Mouse (Mus musculus) liver, embryonic 16.5 days (tissue): ENCODE data around the gene Aldh3b3. TPM values are rescaled to one million over a fixed set of nuclear protein-coding genes. Genes with fewer than 3 reads are reported as not detected.

Experiments
- ATAC-seq: fragments of 200-750 bp; cut with Nextera tagmentation; 2 replicates; pipeline ENCODE4 v1.8.0; 2017; ENCODE audit warnings: low read depth, mild to moderate bottlenecking, moderate number of reproducible peaks, moderate library complexity
- H3K27ac ChIP-seq: fragments of 300-500 bp; sonication (generic); 2 replicates; pipeline ENCODE4 v1.5.1; 2014; ENCODE audit warnings: mild to moderate bottlenecking, low read length
- H3K27me3 ChIP-seq: fragments of 300-500 bp; sonication (generic); 2 replicates; pipeline ENCODE4 v1.6.1; 2014; ENCODE audit warnings: low read depth, low read length, mixed read lengths; ENCODE audit not compliant: control insufficient read depth, insufficient read depth
- H3K36me3 ChIP-seq: fragments of 300-500 bp; sonication (generic); 2 replicates; pipeline ENCODE4 v1.6.1; 2014; ENCODE audit warnings: mild to moderate bottlenecking; ENCODE audit not compliant: control insufficient read depth, insufficient read depth
- H3K4me1 ChIP-seq: fragments of 300-500 bp; sonication (generic); 2 replicates; pipeline ENCODE4 v1.6.1; 2014; ENCODE audit warnings: low read depth, low read length, mixed read lengths; ENCODE audit not compliant: control insufficient read depth
- H3K4me2 ChIP-seq: fragments of 300-500 bp; sonication (generic); 2 replicates; pipeline ENCODE4 v1.6.1; 2014; ENCODE audit warnings: low read depth, low read length, mixed read lengths
- H3K4me3 ChIP-seq: fragments of 300-500 bp; sonication (generic); 2 replicates; pipeline ENCODE4 v1.5.1; 2014; ENCODE audit warnings: low read depth, mild to moderate bottlenecking, low read length
- H3K9ac ChIP-seq: fragments of 300-500 bp; sonication (generic); 2 replicates; pipeline ENCODE4 v1.6.1; 2014; ENCODE audit warnings: low read depth, low read length
- H3K9me3 ChIP-seq: fragments of 300-500 bp; sonication (generic); replicated peaks from 2 replicates; pipeline ENCODE4 v1.6.1; 2016; ENCODE audit warnings: low read length; ENCODE audit not compliant: control insufficient read depth
- WGBS: fragments of 180-500 bp; shearing (Covaris S2); extraction: QIAGEN DNeasy Blood & Tissue Kit; methylation state at CpG from one replicate; pipeline ENCODE4 v1.1.7; 2014; ENCODE audit not compliant: insufficient replicate concordance; 5-methylcytosine and 5-hydroxymethylcytosine counted together
- polyA plus RNA-seq: library from polyadenylated mRNA; unstranded; fragments of >200 nt; fragmentation: Nextera tagmentation; extraction: Ambion mirVana; gene quantifications from 2 replicates; pipeline ENCODE4 v1.2.1, GENCODE M21; 2015

Aldh3b3 gene
- polyA plus RNA-seq, 1 experiment from 2014 or later, result 0.12 TPM

GRCm38 (mm10) chr19:3924190-3924589 is 34.3 kb upstream of the Aldh3b3 start:
- Histone ChIP-seq H3K36me3 (no peaks in the 10 kb centered on the region), H3K4me1 (peaks cover 12% of the 10 kb centered on the region), H3K4me2 (no peak overlapping the region), H3K27ac (peak overlapping the region; percentile 29; the same call in 1 of the 2 replicates), H3K4me3 (no peak overlapping the region), H3K27me3 (no peaks in the 10 kb centered on the region), H3K9me3 (no peaks in the 10 kb centered on the region), H3K9ac (no peak overlapping the region)
- ATAC-seq, result no peak
- 64% methylated on average over 8 of the region's 8 CpGs for WGBS

- Histone ChIP-seq H3K36me3 (no peaks in the 10 kb centered on the region), H3K27me3 (no peaks in the 10 kb centered on the region), H3K4me3 (no peak overlapping the region), H3K27ac (no peak overlapping the region), H3K4me1 (peaks cover 14% of the 10 kb centered on the region), H3K9ac (no peak overlapping the region), H3K9me3 (no peaks in the 10 kb centered on the region), H3K4me2 (no peak overlapping the region)
- WGBS, result 64% methylated on average over 7 of the region's 7 CpGs
- no peak for ATAC-seq
Observed at GRCm38 (mm10) chr19:3924868-3925267, 33.6 kb upstream of the Aldh3b3 start.

DNA sequence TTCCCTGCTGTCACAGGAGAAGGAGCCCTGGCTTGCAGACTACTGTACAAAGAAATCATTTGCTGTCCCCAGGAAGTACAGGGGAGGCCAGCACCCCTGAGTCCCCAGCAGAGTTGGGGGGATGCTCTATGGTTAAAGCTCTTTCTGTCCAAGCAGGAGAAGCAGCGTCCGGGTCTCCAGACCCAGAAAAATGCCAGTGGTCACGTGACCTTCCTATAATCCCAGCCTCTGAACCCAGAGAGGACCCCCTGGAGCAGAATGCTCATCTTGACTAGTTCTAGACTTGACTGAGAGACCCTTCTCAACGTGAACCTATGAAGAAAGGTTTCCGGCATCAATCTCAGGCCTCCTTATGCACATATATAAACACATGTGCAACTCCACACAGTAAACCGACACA is 32.6 kb upstream of the Aldh3b3 start:
- Histone ChIP-seq H3K9ac (no peak overlapping the region), H3K4me3 (no peak overlapping the region), H3K4me2 (no peak overlapping the region), H3K27ac (no peak overlapping the region), H3K36me3 (no peaks in the 10 kb centered on the region), H3K4me1 (peaks cover 21% of the 10 kb centered on the region), H3K27me3 (no peaks in the 10 kb centered on the region), H3K9me3 (no peaks in the 10 kb centered on the region)
- ATAC-seq, result no peak
- WGBS, result 70% methylated on average over 6 of the region's 6 CpGs

- Histone ChIP-seq H3K27ac (no peak overlapping the region), H3K27me3 (no peaks in the 10 kb centered on the region), H3K4me3 (no peak overlapping the region), H3K4me2 (no peak overlapping the region), H3K4me1 (peaks cover 21% of the 10 kb centered on the region), H3K36me3 (no peaks in the 10 kb centered on the region), H3K9me3 (no peaks in the 10 kb centered on the region), H3K9ac (no peak overlapping the region)
- no peak for ATAC-seq
- WGBS, result 28% methylated on average over 3 of the region's 3 CpGs
Observed at GRCm38 (mm10) chr19:3926279-3926678, 32.2 kb upstream of the Aldh3b3 start.

DNA sequence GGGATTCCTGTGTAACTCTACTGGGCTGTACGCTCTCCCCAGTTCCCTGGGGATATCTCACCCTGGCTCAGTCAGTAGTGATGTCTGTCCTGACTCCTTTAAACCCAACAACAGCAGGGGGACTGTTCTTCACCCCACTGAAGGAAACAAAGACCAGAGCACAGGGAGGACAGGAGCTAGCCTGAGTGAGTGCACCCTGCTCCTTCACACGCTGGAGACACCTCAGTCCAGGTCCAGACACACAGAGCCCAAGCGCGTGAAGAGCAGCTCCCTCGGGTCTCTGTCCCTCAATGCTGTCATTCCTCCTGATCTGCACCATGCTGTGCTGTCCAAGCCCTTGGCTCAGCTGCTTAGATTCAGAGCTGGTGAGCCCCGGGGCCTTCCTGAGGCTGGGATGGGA is 31.8 kb upstream of the Aldh3b3 start:
- no peak for ATAC-seq
- Histone ChIP-seq H3K4me2 (no peak overlapping the region), H3K27me3 (no peaks in the 10 kb centered on the region), H3K9ac (no peak overlapping the region), H3K9me3 (no peaks in the 10 kb centered on the region), H3K27ac (no peak overlapping the region), H3K36me3 (no peaks in the 10 kb centered on the region), H3K4me3 (no peak overlapping the region), H3K4me1 (peaks cover 21% of the 10 kb centered on the region)
- 73% methylated on average over 6 of the region's 6 CpGs for WGBS

DNA sequence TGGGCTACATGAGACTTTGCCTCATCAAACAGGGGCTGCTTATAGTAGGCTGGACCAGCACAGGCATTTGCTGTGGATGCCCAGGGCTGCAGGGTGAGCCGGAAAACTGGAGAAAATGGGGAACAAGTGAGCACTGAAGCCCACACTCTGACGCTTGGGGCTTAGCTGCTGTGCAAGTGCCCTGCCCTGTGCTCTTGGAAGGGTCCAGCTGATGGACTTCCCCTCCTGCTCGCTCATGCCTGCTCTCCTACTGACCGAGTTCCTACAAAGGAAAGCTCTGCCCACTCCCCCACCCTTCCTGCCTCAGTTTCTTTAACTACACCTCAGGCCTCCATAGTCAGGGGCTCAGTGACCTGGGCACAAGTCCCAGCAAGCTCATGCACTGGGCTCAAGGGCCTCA is 30.5 kb upstream of the Aldh3b3 start:
- H3K9me3 ChIP-seq, result no peaks in the 10 kb centered on the region
- ATAC-seq, result no peak
- no peak overlapping the region for H3K4me3 ChIP-seq
- H3K36me3 ChIP-seq, result no peaks in the 10 kb centered on the region
- H3K9ac ChIP-seq, result no peak overlapping the region
- H3K27me3 ChIP-seq, result no peaks in the 10 kb centered on the region
- WGBS, result 48% methylated on average over 4 of the region's 4 CpGs
- peaks cover 18% of the 10 kb centered on the region for H3K4me1 ChIP-seq
- H3K27ac ChIP-seq, result peak overlapping the region; percentile 14; the same call in 1 of the 2 replicates
- no peak overlapping the region for H3K4me2 ChIP-seq

- 62% methylated on average over 4 of the region's 4 CpGs for WGBS
- Histone ChIP-seq H3K4me1 (peaks cover 14% of the 10 kb centered on the region), H3K4me3 (peak overlapping the region; percentile 26; the same call in 1 of the 2 replicates), H3K9ac (no peak overlapping the region), H3K27ac (peak overlapping the region; percentile 54), H3K36me3 (no peaks in the 10 kb centered on the region), H3K27me3 (no peaks in the 10 kb centered on the region), H3K4me2 (0 out of 2 replicates have a peak overlapping the region, but pooled peaks have one; percentile 14), H3K9me3 (no peaks in the 10 kb centered on the region)
- no peak for ATAC-seq
Observed at GRCm38 (mm10) chr19:3928779-3929178, 29.7 kb upstream of the Aldh3b3 start.

- Histone ChIP-seq H3K36me3 (no peaks in the 10 kb centered on the region), H3K4me1 (peaks cover 14% of the 10 kb centered on the region), H3K4me3 (peak within 1 kb of the TSS; percentile 26; the same call in 1 of the 2 replicates), H3K27me3 (no peaks in the 10 kb centered on the region), H3K27ac (peak within 1 kb of the TSS; percentile 54), H3K4me2 (peak within 1 kb of the TSS; percentile 28; the same call in 1 of the 2 replicates), H3K9ac (no peak within 1 kb of the TSS; the same call in 1 of the 2 replicates), H3K9me3 (no peaks in the 10 kb centered on the region)
- WGBS, result 19% methylated on average over 12 of the region's 12 CpGs
- ATAC-seq, result peak; percentile 77
Observed at GRCm38 (mm10) chr19:3929211-3929941, 29.1 kb upstream of the Aldh3b3 start, which contains the start of gene Aldh3b1. Gene Aldh3b1, minus strand, starts transcription at chr19:3929808.

DNA sequence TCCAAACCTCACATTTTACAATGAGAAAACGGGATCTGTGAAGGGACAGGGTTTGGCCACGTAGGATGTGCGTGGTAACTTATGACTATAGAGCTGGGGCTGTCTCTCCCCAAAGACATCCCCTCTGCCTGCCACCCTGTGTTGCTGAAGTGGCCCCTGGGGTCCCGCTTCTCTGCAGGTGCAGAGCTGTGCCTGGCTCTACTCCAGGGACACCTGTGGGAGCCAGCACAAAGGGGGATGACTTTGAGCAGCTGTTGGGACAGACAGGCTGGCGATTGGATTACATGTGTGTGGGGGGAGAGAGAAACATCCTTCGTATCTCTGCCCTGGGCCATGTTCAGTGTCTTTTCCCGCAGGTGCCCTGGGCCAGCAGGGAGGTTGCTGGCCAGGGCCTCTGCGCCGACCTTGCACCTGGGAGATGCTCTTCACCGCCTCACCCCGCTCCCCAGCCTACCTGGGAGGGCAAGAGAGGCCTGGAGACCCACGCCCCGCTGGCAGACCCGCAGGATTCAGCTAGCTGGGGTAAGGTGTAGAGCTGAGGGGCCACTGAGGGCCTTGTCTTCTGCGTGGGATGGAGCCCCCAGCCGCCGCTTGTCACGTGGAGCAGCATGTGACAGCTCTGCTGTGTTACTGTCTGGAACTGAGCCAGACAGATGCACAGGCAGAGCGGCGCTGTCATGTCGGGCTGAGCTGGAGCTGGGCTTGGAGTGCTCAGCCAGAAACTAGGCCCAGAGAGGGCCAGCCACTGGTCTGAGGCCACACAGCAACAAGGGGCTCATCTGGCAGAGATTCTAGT is 28.0 kb upstream of the Aldh3b3 start:
- Histone ChIP-seq H3K9ac (no peak overlapping the region), H3K9me3 (no peaks in the 10 kb centered on the region), H3K36me3 (no peaks in the 10 kb centered on the region), H3K27ac (peak overlapping the region; percentile 13), H3K4me2 (no peak overlapping the region), H3K4me3 (no peak overlapping the region), H3K4me1 (peaks cover 12% of the 10 kb centered on the region), H3K27me3 (peaks cover 2% of the 10 kb centered on the region; the same call in 1 of the 2 replicates)
- 65% methylated on average over 21 of the region's 21 CpGs for WGBS
- no peak for ATAC-seq
